Mouse (Mus musculus): ENCODE results near the gene Flnb.

DNA sequence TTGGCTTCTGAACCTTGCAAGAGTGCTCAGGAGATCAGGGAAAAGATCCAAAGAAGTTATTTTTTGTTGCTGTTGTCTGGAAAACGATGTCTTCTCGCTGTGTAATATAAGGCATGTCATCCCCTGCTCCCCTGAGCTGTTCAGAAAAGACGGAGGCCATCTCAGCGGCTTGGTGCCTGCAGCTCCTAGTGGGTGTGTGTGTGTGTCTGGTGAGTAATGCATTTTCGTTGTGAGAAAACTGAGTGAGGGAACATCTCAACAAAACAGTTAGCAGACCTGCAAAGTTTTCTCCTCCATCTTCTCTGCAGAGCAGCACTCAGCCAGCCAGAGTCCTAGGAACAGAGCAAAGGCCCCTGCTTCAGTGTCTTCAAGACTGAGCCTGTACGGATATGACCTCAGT, 36.6 kb downstream of the Flnb start:
- TF ChIP-seq CTCF (conservative IDR thresholded peaks at IDR 0.05; ENCODE audit: insufficient read depth, insufficient read length, low read depth, low read length) (no peak), POLR2A (IDR thresholded peaks at IDR 0.05; ENCODE audit: low read depth, low read length) (no peak)
